Comparison of ENCODE assay signal across 20 mouse cellular contexts in genomic region chr10:123597059-123597458, GRCm38 (mm10).
"Had no signal": no experiment of that assay in that cellular context is flagged by ENCODE, and none has a peak within 500 bp of the region (broad histone marks: within the 10 kb centered on the region; RNA-seq: fewer than 3 reads in every experiment).

No protein-coding gene starts in this region.

- ATAC-seq: intestine, postnatal 0 days; liver, embryonic 12.5 days had no signal

- H3K4me2 ChIP-seq: limb, embryonic 13.5 days; liver, embryonic 12.5 days; liver, embryonic 15.5 days; lung, embryonic 15.5 days had no signal

- H3K27me3 ChIP-seq: limb, embryonic 13.5 days; liver, embryonic 12.5 days; liver, embryonic 15.5 days; lung, embryonic 15.5 days; megakaryocyte, embryonic 14.5 days had no signal

- DNase-seq: kidney, adult 2 months; kidney, postnatal 25 days; layer of hippocampus, adult 9-11 months; liver; lung, adult 18-20 months; lung, postnatal 10 days; lung, postnatal 36 days; right cerebral cortex, postnatal 25 days; spleen, adult 18-20 months; thymus, postnatal 25 days had no signal

- H3K9me3 ChIP-seq: limb, embryonic 10.5 days; limb, embryonic 13.5 days; liver, embryonic 12.5 days; liver, embryonic 15.5 days; lung, embryonic 15.5 days; midbrain, embryonic 10.5 days had no signal

- H3K4me3 ChIP-seq: layer of hippocampus, adult 2 months; limb, embryonic 10.5 days; limb, embryonic 13.5 days; liver, embryonic 12.5 days; liver, embryonic 15.5 days; lung, embryonic 15.5 days; megakaryocyte, embryonic 14.5 days; midbrain, embryonic 10.5 days had no signal

- H3K9ac ChIP-seq: limb, embryonic 13.5 days; liver, embryonic 12.5 days; liver, embryonic 15.5 days; lung, embryonic 15.5 days had no signal

- H3K4me1 ChIP-seq: limb, embryonic 10.5 days; limb, embryonic 13.5 days; liver, embryonic 12.5 days; liver, embryonic 15.5 days; lung, embryonic 15.5 days; megakaryocyte, embryonic 14.5 days; midbrain, embryonic 10.5 days had no signal

- H3K27ac ChIP-seq: kidney, postnatal 0 days; layer of hippocampus, adult 2 months; limb, embryonic 10.5 days; limb, embryonic 13.5 days; liver, embryonic 12.5 days; liver, embryonic 15.5 days; lung, embryonic 15.5 days; midbrain, embryonic 10.5 days had no signal

- H3K36me3 ChIP-seq: limb, embryonic 10.5 days; limb, embryonic 13.5 days; liver, embryonic 12.5 days; liver, embryonic 15.5 days; lung, embryonic 15.5 days; midbrain, embryonic 10.5 days had no signal
